Mouse (Mus musculus) embryonic facial prominence, embryonic 11.5 days (tissue): Measurements from ENCODE around the gene Tapbpl. TPM values are rescaled to one million over a fixed set of nuclear protein-coding genes. Genes with fewer than 3 reads are reported as not detected.

Experiments
- ATAC-seq: fragments of 200-750 bp; cut with Nextera tagmentation; replicated peaks from 2 replicates; pipeline ENCODE4 v1.8.0; 2017; ENCODE audit warnings: low read depth; ENCODE audit not compliant: insufficient number of reproducible peaks, low FRiP score, low TSS enrichment
- DNase-seq: peaks from one replicate; pipeline ENCODE4 v3.0.0-alpha.2; 2015; ENCODE audit warnings: low spot score
- H3K27ac ChIP-seq: fragments of 300-500 bp; sonication (generic); replicated peaks from 2 replicates; pipeline ENCODE4 v1.5.1; 2014; ENCODE audit warnings: mild to moderate bottlenecking, low read depth, low read length, control low read depth
- H3K27me3 ChIP-seq: fragments of 300-500 bp; sonication (generic); 2 replicates; pipeline ENCODE4 v1.6.1; 2014; ENCODE audit warnings: mild to moderate bottlenecking, low read length, moderate library complexity, mixed read lengths; ENCODE audit not compliant: control insufficient read depth, insufficient read depth
- H3K36me3 ChIP-seq: fragments of 300-500 bp; sonication (generic); replicated peaks from 2 replicates; pipeline ENCODE4 v1.6.1; 2014; ENCODE audit warnings: low read depth, mild to moderate bottlenecking, low read length, moderate library complexity, mixed read lengths; ENCODE audit not compliant: control insufficient read depth, insufficient read depth
- H3K4me1 ChIP-seq: fragments of 300-500 bp; sonication (generic); 2 replicates; pipeline ENCODE4 v1.6.1; 2014; ENCODE audit warnings: low read length, mixed read lengths; ENCODE audit not compliant: control insufficient read depth, insufficient read depth
- H3K4me2 ChIP-seq: fragments of 300-500 bp; sonication (generic); 2 replicates; pipeline ENCODE4 v1.6.1; 2014; ENCODE audit warnings: low read depth, mild to moderate bottlenecking, control low read depth, low read length, moderate library complexity
- H3K4me3 ChIP-seq: fragments of 300-500 bp; sonication (generic); 2 replicates; pipeline ENCODE4 v1.5.1; 2014; ENCODE audit warnings: low read depth, low read length, control low read depth
- H3K9ac ChIP-seq: fragments of 300-500 bp; sonication (generic); replicated peaks from 2 replicates; pipeline ENCODE4 v1.6.1; 2014; ENCODE audit warnings: mild to moderate bottlenecking, control low read depth, low read length
- H3K9me3 ChIP-seq: fragments of 300-500 bp; sonication (generic); replicated peaks from 2 replicates; pipeline ENCODE4 v1.6.1; 2016; ENCODE audit warnings: mild to moderate bottlenecking, low read length, inconsistent platforms, mixed read lengths; ENCODE audit not compliant: control insufficient read depth
- WGBS: fragments of 180-500 bp; shearing (Covaris S2); extraction: QIAGEN DNeasy Blood & Tissue Kit; methylation state at CpG from one replicate; pipeline ENCODE4 v1.1.7; 2014; 5-methylcytosine and 5-hydroxymethylcytosine counted together
- polyA plus RNA-seq: library from polyadenylated mRNA; unstranded; fragments of >200 nt; fragmentation: Nextera tagmentation; extraction: Ambion mirVana; gene quantifications from 2 replicates; pipeline ENCODE4 v1.2.1, GENCODE M21; 2014

The Tapbpl gene
- 1.0 and 1.1 TPM in 2 replicates for polyA plus RNA-seq

DNA sequence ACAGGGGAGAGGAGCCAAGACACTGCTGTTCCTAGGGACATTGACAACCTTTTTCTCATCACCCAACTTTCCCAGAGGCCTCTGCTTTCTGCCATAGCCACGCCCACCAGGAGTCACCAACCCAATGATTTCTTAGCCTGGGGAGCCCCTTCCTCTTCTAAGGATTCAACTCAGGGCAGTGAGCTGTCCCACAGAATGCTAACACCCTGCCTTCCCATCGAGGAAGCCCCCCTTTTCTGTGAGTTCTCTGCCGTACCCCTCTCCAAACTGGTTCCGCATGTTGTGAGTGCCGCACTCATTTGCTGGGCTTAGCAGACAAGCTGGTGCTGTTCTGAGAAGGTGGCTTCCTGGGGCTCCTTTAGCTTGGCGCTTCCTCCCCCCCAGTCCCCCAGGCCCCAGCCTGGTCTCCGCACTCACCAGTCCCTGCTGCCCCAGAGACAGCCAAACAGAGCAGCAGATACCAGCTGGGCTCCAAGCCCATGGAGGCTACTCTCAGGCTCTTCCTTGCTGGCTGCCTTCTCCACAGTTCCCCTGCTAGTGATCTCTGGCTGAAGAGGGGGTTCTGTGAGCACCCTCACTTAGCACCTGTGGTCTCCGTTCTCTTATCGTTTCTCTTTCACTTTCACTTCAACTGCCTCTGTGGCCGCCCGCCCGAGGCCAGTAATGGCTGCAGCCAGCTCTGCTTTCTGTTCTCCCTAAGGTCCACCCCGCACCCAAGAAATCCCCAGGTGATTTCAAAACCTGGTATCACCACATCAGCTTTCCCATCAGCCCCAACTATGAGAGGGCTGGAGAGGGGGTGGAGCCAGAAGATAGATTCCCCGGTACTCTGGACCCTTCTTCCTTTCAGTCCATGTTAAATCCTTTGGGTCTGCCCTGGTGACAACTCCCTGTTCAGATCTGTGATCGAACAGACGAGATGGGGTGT, at the start of gene Tapbpl:
Tapbpl (minus strand) TSS at position 744 of the 928 bp plus-strand sequence.
- no peaks in the 10 kb centered on the region for H3K9me3 ChIP-seq
- peak; percentile 49 for ATAC-seq
- H3K27me3 ChIP-seq = no peaks in the 10 kb centered on the region
- H3K36me3 ChIP-seq = no peaks in the 10 kb centered on the region
- no peak within 1 kb of the TSS; the same call in 1 of the 2 replicates for H3K27ac ChIP-seq
- peak within 1 kb of the TSS; percentile 72 for H3K9ac ChIP-seq
- peak within 1 kb of the TSS; percentile 36 for H3K4me3 ChIP-seq
- peaks cover 2% of the 10 kb centered on the region; the same call in 1 of the 2 replicates for H3K4me1 ChIP-seq
- WGBS = 6% methylated on average over 16 of the region's 16 CpGs
- DNase-seq = peak; percentile 68
- peak within 1 kb of the TSS; percentile 75 for H3K4me2 ChIP-seq

DNA sequence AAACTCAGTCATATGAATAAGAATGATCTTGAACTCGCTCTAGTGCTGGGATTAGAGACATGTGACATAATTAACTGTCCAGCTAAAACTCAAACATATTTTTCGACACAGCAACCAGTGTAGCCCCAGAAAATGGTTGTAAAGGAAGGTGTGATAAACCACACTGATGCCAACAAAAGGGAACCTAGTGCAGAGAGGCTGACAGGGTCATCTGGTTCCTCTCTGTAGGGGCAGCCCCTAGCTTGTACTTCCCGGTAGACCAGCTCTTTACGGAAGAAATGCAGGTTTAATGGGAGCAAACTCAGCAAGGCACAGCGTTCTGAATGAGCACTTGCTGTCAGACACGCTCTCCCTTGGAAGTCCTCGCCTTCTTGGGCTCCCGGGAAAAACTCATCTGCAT, 48.1 kb upstream of the Tapbpl start:
- no peak overlapping the region for H3K4me2 ChIP-seq
- DNase-seq (no peak), ATAC-seq (no peak)
- H3K36me3 ChIP-seq = no peaks in the 10 kb centered on the region
- no peak overlapping the region for H3K4me3 ChIP-seq
- H3K9ac ChIP-seq = no peak overlapping the region
- WGBS = 68% methylated on average over 8 of the region's 8 CpGs
- no peaks in the 10 kb centered on the region for H3K27me3 ChIP-seq
- no peaks in the 10 kb centered on the region for H3K9me3 ChIP-seq
- no peak overlapping the region for H3K27ac ChIP-seq
- H3K4me1 ChIP-seq = no peaks in the 10 kb centered on the region

DNA sequence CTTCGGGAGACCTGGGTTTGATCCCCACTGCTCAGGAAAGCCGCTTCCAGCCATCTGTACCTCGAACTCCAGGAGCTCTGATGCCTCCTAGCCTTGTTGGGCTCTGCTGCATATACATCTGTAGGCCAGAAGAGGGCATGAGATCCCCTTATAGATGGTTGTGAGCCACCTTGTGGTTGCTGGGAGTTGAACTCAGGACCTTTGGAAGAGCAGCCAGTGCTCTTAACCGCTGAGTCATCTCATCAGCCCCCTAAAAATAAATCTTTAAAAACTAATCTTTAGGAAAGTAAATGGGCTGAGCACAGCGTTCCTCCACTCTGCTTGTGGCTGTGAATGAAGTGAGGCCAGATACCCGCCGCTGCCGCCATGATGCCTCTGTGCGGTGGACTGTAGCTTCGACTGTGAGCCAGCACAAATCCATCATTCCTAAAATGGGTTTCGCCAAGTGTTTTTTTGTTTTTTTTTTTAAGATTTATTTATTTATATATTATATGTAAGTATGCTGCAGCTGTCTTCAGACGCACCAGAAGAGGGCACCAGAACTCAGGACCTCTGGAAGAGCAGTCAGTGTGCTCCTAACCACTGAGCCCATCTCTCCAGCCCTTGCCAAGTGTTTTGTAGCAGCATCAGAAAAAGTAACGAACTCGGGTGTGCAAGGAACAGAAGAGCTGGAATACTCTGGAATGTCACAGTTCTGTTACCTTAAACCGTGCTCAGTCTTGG, 43.3 kb upstream of the Tapbpl start:
- Histone ChIP-seq H3K4me1 (no peaks in the 10 kb centered on the region; the same call in 1 of the 2 replicates), H3K9me3 (no peaks in the 10 kb centered on the region), H3K4me3 (no peak overlapping the region), H3K27ac (no peak overlapping the region), H3K36me3 (no peaks in the 10 kb centered on the region), H3K4me2 (no peak overlapping the region), H3K27me3 (no peaks in the 10 kb centered on the region), H3K9ac (no peak overlapping the region)
- WGBS = 58% methylated on average over 15 of the region's 15 CpGs
- ATAC-seq (no peak), DNase-seq (peak; percentile 60)

DNA sequence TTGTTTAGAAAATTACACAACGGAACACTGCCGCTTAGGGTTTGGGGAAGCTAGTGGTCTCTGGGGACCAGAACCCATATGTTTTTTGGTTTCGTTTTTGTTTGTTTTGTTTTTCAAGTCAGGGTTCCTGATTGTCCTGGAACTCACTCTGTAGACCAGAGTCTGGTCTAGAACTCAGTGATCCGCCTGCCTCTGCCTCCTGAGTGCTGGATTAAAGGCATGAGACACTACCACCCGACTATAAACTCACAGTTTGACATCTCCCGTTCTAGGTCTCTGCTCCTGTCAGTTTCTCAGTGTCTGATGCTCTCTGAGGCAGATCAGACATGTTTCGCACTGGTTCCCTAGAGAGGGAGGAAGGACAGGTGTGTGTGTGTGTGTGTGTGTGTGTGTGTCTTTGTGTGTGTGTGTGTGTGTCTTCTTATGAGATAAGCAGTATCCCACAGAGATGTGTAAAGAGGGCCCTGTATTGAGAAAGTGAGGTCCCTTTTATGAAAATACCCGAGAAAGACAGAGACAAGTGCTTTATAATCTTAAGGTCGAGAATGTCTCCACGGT, 40.6 kb upstream of the Tapbpl start:
- 78% methylated on average over 10 of the region's 10 CpGs for WGBS

DNA sequence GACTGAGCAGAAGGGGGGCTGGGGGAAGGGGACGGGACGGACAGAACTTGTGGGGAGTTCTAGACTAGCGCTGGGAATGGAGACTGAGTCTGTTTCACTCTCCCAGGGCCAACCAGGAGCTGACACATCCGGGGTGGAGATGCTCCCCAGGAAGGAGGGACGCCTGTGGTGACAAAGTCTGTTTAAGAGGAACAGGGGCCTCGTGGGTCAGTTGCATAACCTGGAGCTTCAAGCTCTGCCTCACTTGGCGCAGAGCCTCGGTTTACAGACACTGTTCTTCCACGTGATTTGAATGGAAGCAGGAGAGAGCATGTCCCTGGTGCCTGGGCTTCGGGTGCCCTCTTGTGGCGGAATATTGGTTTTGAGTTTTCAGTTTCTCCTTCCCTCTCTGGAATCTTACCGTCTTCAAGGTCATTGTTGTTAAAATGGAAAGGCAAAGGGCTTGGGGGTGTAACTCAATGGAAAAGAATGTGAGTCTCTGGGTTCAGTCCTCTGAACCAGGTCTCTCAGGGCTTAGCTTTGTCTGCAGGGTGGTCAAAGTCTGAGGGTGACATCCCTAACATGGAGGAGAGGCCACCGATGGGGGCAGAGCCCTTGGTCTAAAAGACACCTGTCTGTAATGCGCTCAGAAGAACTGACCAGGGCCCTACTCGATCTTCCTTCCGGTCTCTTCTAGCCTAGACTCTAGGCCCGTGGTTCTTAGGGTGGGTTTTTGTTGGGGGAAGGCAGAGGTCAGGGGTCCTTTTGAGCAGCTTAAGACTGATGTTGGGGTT, 40.0 kb upstream of the Tapbpl start:
- Histone ChIP-seq H3K4me2 (peak overlapping the region; percentile 25; the same call in 1 of the 2 replicates), H3K4me1 (no peaks in the 10 kb centered on the region; the same call in 1 of the 2 replicates), H3K9me3 (no peaks in the 10 kb centered on the region), H3K4me3 (no peak overlapping the region), H3K36me3 (no peaks in the 10 kb centered on the region), H3K27ac (no peak overlapping the region), H3K27me3 (no peaks in the 10 kb centered on the region), H3K9ac (peak overlapping the region; percentile 28)
- DNase-seq (peak; percentile 91), ATAC-seq (peak; percentile 79)
- WGBS = 12% methylated on average over 17 of the region's 17 CpGs

More for the DNA sequence above, 40.6 kb upstream of the Tapbpl start:
- ATAC-seq (no peak), DNase-seq (no peak)
- Histone ChIP-seq H3K4me1 (no peaks in the 10 kb centered on the region; the same call in 1 of the 2 replicates), H3K4me2 (no peak overlapping the region), H3K36me3 (no peaks in the 10 kb centered on the region), H3K4me3 (no peak overlapping the region), H3K27me3 (no peaks in the 10 kb centered on the region), H3K27ac (no peak overlapping the region), H3K9ac (no peak overlapping the region), H3K9me3 (no peaks in the 10 kb centered on the region)

DNA sequence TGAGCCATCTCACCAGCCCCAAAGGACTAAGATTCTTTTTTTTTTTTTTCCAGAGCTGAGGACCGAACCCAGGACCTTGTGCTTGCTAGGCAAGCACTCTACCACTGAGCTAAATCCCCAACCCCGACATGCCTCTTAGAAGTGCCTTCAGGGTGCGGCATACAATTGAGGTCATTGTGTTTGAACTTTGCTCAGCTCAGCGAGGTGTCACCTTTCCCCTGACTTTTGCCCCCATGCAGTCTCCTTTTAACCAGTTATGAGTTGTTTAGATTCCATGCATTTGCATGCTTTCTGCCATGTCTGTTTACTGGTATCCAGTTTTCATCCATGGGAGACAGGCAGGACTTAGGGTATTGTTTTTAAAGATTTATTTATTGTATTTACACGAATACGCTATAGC, 37.1 kb upstream of the Tapbpl start:
- Histone ChIP-seq H3K27ac (no peak overlapping the region), H3K9me3 (no peaks in the 10 kb centered on the region), H3K27me3 (no peaks in the 10 kb centered on the region), H3K9ac (no peak overlapping the region), H3K36me3 (no peaks in the 10 kb centered on the region), H3K4me1 (no peaks in the 10 kb centered on the region; the same call in 1 of the 2 replicates), H3K4me3 (no peak overlapping the region), H3K4me2 (no peak overlapping the region)
- ATAC-seq = no peak
- no peak for DNase-seq
- 33% methylated on average over 6 of the region's 6 CpGs for WGBS

DNA sequence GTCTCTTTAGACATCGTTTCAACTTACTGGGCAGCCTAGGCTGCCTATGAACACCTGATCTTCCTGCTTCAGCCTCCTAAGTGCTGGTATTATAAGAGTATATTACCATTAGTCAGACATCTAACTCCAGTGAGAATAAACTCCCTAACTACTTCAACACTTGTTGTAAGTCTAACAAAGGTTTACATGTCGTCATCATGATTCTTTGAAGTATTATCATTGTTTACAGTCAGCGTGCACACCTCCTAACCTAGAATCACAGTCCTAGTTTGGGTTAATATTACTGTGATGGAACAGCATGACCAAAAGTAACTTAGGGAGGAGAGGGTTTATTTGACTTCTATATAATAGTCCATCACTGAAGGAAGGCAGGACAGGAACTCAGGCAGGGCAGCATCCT, 35.8 kb upstream of the Tapbpl start:
- Histone ChIP-seq H3K4me3 (no peak overlapping the region), H3K27me3 (no peaks in the 10 kb centered on the region), H3K9ac (no peak overlapping the region), H3K4me1 (no peaks in the 10 kb centered on the region; the same call in 1 of the 2 replicates), H3K36me3 (no peaks in the 10 kb centered on the region), H3K4me2 (no peak overlapping the region), H3K9me3 (no peaks in the 10 kb centered on the region), H3K27ac (no peak overlapping the region)
- 89% methylated on average over 3 of the region's 3 CpGs for WGBS
- ATAC-seq (no peak), DNase-seq (no peak)
